Mouse (Mus musculus): ENCODE data around the gene Atf6.

DNA sequence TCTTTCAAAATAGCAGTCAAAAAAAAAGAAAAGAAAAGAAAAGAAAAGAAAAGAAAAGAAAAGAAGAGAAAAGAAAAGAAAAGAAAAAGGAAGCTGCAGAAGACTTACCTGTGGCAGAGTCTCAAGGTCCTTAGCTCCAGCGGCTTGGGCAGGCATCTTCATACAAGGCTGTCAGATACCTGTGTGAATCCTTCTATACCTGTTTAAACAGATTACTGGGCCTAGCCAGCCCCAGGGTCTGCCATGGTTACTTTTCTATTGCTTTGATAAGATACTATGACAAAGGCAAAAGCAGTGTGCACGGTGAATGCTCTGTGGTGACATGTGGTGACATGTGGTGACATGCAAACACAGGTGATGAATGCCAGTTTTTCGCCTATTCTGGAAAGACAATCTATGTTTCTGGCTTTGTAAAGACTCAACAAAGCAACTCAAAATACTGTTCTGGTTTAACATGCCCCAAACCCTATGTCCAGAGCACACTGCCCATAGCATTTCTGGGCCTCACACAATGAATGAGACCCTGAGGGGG, 167.0 kb downstream of the Atf6 start:
- no peak for TF ChIP-seq CTCF (IDR thresholded peaks at IDR 0.05; ENCODE audit: low read depth)
- TF ChIP-seq EP300 (optimal IDR thresholded peaks at IDR 0.05), result no peak

All from stomach, postnatal 0 days (tissue).